Mouse (Mus musculus) left cerebral cortex, postnatal 25 days (tissue): ENCODE data around the gene Defa37. TPM values are rescaled to one million over a fixed set of nuclear protein-coding genes. Genes with fewer than 3 reads are reported as not detected.
"Not testable (repeated sequence)": the region's sequence is repeated elsewhere in the genome, so short reads cannot be mapped to it uniquely, and the experiment has no call there.

Experiments
- DNase-seq, 2 experiments: peaks; one replicate each; pipeline ENCODE4 v3.0.0; 2022; ENCODE audit warnings: low spot score in 2 of 2, mixed read lengths in 1 of 2
- intact Hi-C: fragments of 180-260 bp; cut with DNase I; formaldehyde crosslinking; loops from one replicate; pipeline ENCODE4 v1.15.1; 2025
- total RNA-seq, 2 experiments: library from RNA; stranded (reverse); gene quantifications; 2 replicates each; pipeline ENCODE4 v1.2.3; 2021

Defa37 gene
- total RNA-seq, result not detected

DNA sequence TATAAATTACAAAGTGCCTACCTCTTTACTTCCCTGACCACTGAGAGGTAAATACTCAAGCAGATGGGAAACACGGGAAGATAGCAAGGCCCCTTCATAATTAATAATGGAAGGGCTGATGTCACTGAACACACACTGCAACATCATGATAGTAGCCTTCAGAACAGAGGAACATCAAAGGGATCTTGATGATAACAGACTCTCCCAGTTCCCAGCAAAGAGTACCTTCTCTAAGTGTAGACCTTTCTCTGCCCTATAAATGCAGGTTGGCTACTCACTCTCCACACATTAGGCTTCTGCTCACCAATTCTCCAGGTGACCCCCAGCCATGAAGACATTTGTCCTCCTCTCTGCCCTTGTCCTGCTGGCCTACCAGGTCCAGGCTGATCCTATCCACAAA lies at the start of gene Defa37:
TSS of gene Defa37 (plus strand) at position 301 of the 400 bp plus-strand sequence.
- intact Hi-C loops, DNase-seq: not testable (repeated sequence)

DNA sequence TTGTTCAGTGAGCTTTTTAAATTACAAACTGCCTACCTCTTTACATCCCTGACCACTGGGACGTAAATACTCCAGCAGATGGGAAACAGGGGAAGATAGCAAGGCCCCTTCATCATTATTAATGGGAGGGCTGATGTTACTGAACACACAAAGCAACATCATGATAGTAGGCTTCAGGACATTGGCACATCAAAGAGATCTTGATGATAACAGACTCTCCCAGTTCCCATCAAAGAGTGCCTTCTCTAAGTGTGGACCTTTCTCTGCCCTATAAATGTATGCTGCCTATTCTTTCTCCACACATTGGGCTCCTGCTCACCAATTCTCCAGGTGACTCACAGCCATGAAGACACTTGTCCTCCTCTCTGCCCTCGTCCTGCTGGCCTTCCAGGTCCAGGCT lies 36.5 kb upstream of the Defa37 start, which contains the start of gene Defa32:
TSS of gene Defa32 (plus strand) at position 301 of the 400 bp plus-strand sequence.
- intact Hi-C loops, DNase-seq: not testable (repeated sequence)

DNA sequence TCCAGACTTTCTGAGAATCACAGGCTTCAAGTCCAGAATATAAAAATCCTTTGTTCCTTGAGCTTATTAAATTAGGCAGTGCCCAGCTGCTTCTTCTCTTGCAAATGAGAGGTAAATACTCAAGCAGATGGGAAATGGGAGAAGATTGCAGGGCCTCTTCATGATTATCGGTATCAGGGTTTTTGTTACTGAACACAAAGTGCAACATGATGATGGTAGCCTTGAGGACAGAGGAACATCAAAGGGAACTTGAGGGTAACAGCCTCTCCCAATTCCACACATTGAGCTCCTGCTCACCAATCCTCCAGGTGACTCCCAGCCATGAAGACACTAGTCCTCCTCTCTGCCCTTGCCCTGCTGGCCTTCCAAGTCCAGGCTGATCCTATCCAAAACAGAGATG lies 17.5 kb downstream of the Defa37 start, which contains the start of gene Defa28:
TSS of gene Defa28 (plus strand) at position 301 of the 400 bp plus-strand sequence.
- DNase-seq, intact Hi-C loops: not testable (repeated sequence)

DNA sequence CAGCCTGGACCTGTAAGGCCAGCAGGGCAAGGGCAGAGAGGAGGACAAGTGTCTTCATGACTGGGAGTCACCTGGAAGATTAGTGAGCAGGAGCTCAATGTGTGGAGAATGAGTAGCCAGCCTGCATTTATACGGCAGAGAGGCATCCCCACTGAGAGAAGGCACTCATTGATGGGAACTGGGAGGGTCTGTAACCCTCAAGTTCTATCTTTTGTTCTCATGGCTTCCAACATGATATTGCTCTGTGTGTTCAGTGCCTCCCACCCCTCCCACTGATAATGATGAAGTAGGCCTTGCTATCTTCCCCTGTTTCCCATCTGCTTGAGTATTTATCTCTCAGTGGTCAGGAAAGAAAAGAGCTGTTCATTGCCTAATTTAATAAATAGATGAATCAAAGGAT lies 29.2 kb downstream of the Defa37 start, which contains the start of gene Gm7861:
TSS of gene Gm7861 (minus strand) at position 101 of the 400 bp plus-strand sequence.
- intact Hi-C loops, result not testable (repeated sequence)

More for the DNA sequence above, 29.2 kb downstream of the Defa37 start, which contains the start of gene Gm7861:
- not testable (repeated sequence) for DNase-seq

Other genes with a start within 250 kb of the Defa37 start
- gene Defa27, start 249.8 kb upstream of the Defa37 start, total RNA-seq, result not detected
- gene Defa29, start 238.4 kb upstream of the Defa37 start, total RNA-seq, result not detected
- gene Defa2, start 186.9 kb upstream of the Defa37 start, total RNA-seq, result not detected
- gene Defa33, start 173.6 kb upstream of the Defa37 start, total RNA-seq, result not detected
- not detected for gene Defa36, start 138.0 kb upstream of the Defa37 start, total RNA-seq
- gene Gm7849, start 108.8 kb upstream of the Defa37 start, total RNA-seq, result not detected
- gene Defa20, start 56.1 kb upstream of the Defa37 start, total RNA-seq, result not detected
- gene Defa32, start 36.4 kb upstream of the Defa37 start, total RNA-seq, result not detected
- not detected for gene Defa28, start 17.6 kb downstream of the Defa37 start, total RNA-seq
- not detected for gene Gm7861, start 29.1 kb downstream of the Defa37 start, total RNA-seq
- gene Defa26, start 52.8 kb downstream of the Defa37 start, total RNA-seq, result not detected
- gene Defa17, start 90.4 kb downstream of the Defa37 start, total RNA-seq, result not detected
- not detected for gene Defa34, start 100.4 kb downstream of the Defa37 start, total RNA-seq
- gene AY761184, start 138.3 kb downstream of the Defa37 start, total RNA-seq, result not detected
- not detected for gene Defa24, start 169.1 kb downstream of the Defa37 start, total RNA-seq